Mouse (Mus musculus) lung, adult 2 months (tissue): Measurements from ENCODE around the gene Slc41a3.

Experiments
- CTCF ChIP-seq: fragments of 200-500 bp; IDR thresholded peaks from 2 replicates; pipeline ENCODE4 v1.5.1; 2011; ENCODE audit warnings: mild to moderate bottlenecking, low read length, control low read depth; ENCODE audit not compliant: insufficient read depth
- POLR2A ChIP-seq: fragments of 200-500 bp; IDR thresholded peaks from 2 replicates; pipeline ENCODE4 v1.6.1; 2011; ENCODE audit warnings: low read depth, mild to moderate bottlenecking, control low read depth, low read length, borderline replicate concordance; ENCODE audit errors: extremely low read depth

- no peak for TF ChIP-seq CTCF
- no peak for TF ChIP-seq POLR2A
Measured at GRCm38 (mm10) chr6:90635081-90635480, 30.6 kb downstream of the Slc41a3 start.
